Mouse (Mus musculus) gastrocnemius, adult 18-20 months (tissue): ENCODE measurements at regions not wholly inside any gene's neighbourhood (a gene's known extent, or its start where the extent isn't known, plus 50 kb on each side); places are given as distances from the start of the nearest gene placed in this dataset.

Experiments used
- DNase-seq: peaks from one replicate; pipeline ENCODE4 v3.0.0; 2021; ENCODE audit warnings: low spot score

DNA sequence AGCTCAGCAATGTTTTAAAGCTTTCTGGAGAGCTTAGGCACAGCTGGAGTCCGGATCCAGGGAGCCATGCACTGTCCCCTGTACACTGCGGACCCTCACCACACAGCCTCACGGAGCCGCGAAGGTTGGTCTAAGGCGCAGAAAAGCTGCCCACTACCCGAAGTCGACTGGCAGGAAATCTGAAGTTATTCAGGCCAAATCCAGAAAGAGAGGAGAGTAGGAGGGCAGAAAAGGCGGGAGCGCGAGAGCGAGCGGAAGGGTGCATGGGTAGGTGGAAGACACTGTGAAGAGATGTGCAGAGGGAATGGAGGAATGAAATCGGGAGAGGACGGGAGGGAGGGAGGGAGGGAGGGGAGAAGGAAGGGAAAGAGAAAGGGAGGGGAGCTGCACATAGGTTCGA lies 51.2 kb upstream of the Kdm8 start:
- DNase-seq, result no peak

DNA sequence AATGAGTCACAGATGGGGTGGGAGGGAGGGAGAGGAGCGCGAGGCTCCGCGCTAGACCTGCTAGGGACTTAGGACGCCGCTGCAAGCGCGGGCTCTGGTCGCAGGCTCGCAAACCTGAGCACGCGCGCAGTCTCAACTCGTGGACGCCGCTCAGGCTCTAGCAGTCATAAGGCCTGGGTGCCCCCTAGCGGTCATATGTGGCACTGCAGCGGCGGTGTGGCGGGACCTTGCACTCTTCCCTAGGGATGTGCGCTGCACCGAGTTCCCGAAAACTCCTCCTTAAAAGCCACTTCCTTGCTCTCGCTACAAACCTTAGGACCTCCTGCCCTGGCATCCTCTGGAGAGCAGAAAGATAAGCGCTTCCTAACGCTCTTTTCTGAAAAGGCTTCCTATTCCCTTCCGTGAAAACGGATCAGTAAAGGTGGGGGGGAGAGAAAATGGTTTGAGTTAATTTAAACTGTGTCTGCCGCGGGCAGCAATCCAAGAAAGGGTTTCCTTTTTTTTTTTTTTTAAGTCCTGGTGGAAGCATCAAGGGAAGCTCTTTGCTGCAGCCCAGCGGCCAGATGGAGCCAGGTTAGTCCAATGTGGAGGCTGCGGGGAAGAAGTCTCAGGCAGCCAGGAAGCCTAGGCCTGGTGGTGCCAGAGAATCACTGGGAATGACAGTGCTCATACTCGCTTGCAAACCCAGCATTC lies 50.7 kb upstream of the Kdm8 start:
- peak; percentile 96 for DNase-seq
